Mouse (Mus musculus) kidney, adult 11 months (tissue): ENCODE results near the gene Znrd1as.

Source experiments
- DNase-seq: peaks from one replicate; pipeline ENCODE4 v3.0.0; 2022

Znrd1as gene

GRCm38 (mm10) chr17:36957999-36958743, at the start of gene Znrd1as, which contains the start of gene Znrd1:
Gene Znrd1as (plus strand): TSS chr17:36958592.
Gene Znrd1 (minus strand): TSS chr17:36958559.
- peak; percentile 95 for DNase-seq

GRCm38 (mm10) chr17:36909802-36910201, 48.6 kb upstream of the Znrd1as start:
- no peak for DNase-seq

- DNase-seq, result no peak
Measured at GRCm38 (mm10) chr17:36912031-36912430, 46.4 kb upstream of the Znrd1as start.

- DNase-seq, result peak; percentile 45
Measured at GRCm38 (mm10) chr17:36914108-36914507, 44.3 kb upstream of the Znrd1as start.

GRCm38 (mm10) chr17:36915076-36915475, 43.3 kb upstream of the Znrd1as start:
- peak; percentile 28 for DNase-seq

- DNase-seq, result peak; percentile 9
Measured at GRCm38 (mm10) chr17:36920239-36920638, 38.2 kb upstream of the Znrd1as start.

GRCm38 (mm10) chr17:36922715-36923114, 35.7 kb upstream of the Znrd1as start:
- DNase-seq, result no peak

- no peak for DNase-seq
Measured at GRCm38 (mm10) chr17:36923491-36923890, 34.9 kb upstream of the Znrd1as start.

GRCm38 (mm10) chr17:36927496-36928120, 30.8 kb upstream of the Znrd1as start:
- DNase-seq, result no peak

GRCm38 (mm10) chr17:36929236-36929932, 29.0 kb upstream of the Znrd1as start:
- no peak for DNase-seq

- DNase-seq, result no peak
Measured at GRCm38 (mm10) chr17:36930233-36930632, 28.2 kb upstream of the Znrd1as start.

- DNase-seq, result no peak
Measured at GRCm38 (mm10) chr17:36931130-36931529, 27.3 kb upstream of the Znrd1as start.

GRCm38 (mm10) chr17:36931806-36932205, 26.6 kb upstream of the Znrd1as start:
- peak; percentile 42 for DNase-seq

- no peak for DNase-seq
Measured at GRCm38 (mm10) chr17:36938056-36938455, 20.3 kb upstream of the Znrd1as start.

GRCm38 (mm10) chr17:36942391-36942790, 16.0 kb upstream of the Znrd1as start:
- DNase-seq, result peak; percentile 54

GRCm38 (mm10) chr17:36942791-36943471, 15.5 kb upstream of the Znrd1as start, which contains the start of gene Rnf39:
Gene Rnf39 (plus strand): TSS chr17:36942918.
- no peak for DNase-seq

- no peak for DNase-seq
Measured at GRCm38 (mm10) chr17:36943691-36944090, 14.7 kb upstream of the Znrd1as start.

- no peak for DNase-seq
Measured at GRCm38 (mm10) chr17:36944121-36944775, 14.1 kb upstream of the Znrd1as start.

GRCm38 (mm10) chr17:36947051-36947819, 11.2 kb upstream of the Znrd1as start:
- DNase-seq, result peak; percentile 22

GRCm38 (mm10) chr17:36948286-36948685, 10.1 kb upstream of the Znrd1as start:
- no peak for DNase-seq

GRCm38 (mm10) chr17:36949265-36949664, 9.1 kb upstream of the Znrd1as start:
- DNase-seq, result no peak
